Mouse (Mus musculus): ENCODE measurements around the gene Smim4.

Smim4 gene

DNA sequence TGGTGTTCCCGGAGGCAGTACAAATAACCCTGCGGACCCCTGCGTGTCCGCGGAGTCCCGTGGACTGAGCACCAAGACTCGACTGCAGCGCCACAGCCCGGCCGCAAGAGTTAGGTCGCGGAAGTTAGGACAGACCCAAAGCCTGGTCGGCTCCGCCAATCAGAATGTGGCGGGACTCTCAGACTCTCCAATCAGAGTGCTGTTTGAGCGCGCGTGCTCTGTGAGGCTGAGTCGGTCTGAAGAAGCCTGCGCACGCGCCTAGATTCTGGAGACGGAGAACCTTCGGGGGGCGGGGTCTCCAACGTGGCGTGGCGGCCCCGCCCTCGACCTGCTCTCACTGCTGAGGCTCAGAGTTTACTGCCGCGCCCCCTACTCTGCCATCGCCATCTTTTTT is at the start of gene Smim4:
Smim4 (minus strand) TSS at position 131 of the 394 bp plus-strand sequence.
- DNase-seq (ENCODE audit: low spot score) = peak; percentile 99

DNA sequence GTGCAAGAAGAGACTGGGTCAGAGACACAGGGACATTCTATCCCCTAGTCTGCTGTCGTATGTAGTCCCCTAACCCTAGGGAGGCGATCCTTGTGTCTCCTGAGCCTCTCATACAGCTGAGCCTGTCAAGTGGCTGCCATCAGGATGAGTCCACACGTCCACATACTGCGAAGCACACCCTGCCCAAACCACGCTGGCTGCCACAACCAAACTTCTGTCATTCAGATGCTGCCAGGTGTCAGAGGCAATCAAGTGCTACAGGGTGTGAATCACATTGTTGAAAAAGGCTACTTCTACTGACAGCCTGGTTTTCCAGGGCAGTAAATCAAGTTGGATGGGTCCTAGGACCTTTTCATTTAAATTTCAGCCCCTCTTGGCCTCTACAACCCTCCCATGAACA is 49.0 kb upstream of the Smim4 start:
- DNase-seq (ENCODE audit: low spot score) = no peak

DNA sequence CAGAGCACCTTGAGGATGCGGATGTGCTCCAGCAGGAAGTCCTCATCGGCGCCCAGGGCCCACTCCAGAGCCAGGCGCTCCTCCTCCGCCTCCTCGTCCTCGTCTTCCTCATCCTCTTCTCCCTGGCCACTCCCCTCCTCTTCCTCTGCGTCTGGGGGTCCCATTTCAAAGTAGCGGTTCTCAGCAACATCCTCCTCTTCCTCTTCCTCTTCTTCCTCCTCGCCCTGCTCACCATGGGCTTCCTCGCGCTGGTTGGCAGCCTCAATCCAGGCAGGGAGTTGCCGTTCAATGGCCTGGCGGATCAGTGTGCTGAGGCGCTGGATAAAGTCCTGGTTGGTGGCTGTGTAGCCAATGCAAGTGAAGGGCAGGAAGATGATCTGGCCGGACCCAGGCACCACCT is 48.5 kb upstream of the Smim4 start:
- DNase-seq (ENCODE audit: low spot score) = no peak

DNA sequence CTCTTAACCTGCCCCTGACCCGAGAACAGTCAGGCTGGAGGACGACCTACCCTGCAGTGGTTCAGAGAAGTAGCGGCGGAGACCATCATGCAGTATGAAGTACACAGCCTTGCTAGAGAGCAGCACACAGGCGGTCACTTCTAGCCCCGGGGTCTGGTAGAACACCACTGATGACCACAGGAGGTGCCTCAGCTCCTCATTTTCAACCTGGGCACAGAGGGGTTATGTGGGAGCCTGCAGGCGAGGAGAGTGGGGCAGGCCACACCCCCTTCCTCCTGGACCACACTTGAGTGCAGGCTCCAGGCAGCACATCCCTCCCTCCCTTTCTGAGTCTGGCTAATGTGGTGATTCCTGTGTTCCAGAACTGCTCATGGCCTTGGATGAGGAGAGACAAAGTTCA is 44.8 kb upstream of the Smim4 start:
- DNase-seq (ENCODE audit: low spot score) = no peak

DNA sequence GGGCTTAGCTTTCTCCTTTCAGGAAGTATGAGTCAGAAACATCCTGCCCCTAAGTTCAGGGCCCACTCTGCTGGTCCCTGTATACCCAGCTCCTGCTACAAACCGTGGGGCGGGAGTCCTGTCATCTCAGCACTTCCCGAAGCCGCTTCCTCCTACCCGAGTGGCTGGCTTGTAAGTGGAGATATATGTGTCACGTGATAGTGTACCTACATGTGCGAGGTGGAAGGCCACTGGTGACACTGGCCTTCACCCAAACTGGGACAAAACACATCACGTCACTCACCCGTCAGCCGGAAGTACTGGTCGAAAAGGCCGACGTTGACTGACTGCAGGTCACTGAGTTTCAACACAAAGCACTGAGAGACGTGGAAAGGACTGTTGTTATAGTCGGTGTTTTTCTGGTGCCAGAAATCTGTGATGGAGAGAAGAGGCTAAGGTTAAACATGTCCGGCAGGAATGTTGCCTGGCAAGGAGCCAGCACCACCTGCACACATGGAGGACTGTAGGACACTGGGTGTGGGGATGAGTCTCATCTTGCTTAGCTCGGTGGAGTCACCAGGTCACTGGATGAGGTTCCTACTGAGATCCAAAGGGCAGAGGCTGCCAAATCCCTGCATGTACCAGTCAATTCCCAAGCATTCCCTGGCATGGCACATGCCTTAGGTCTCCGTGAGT is 44.2 kb upstream of the Smim4 start:
- no peak for DNase-seq (ENCODE audit: low spot score)

DNA sequence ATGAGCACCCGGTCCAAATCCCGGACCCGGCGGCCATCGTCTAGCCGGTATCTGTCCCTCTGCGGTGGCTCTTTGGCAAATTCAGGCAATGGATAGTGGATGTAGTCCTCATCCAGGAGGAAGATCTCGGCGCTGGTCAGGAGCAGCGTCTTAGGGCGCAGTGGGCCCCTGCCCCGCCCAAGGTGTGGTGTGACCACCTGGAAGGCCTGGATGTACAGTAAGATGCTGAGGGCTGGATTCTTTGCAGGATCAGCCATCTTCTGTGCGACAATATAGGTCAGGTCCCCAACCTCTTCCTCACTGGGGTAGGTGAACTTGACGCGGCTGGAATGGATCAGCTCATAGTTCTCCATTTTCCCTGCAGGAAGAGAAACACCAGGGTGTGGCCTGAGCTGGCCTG is 43.1 kb upstream of the Smim4 start:
- no peak for DNase-seq (ENCODE audit: low spot score)

DNA sequence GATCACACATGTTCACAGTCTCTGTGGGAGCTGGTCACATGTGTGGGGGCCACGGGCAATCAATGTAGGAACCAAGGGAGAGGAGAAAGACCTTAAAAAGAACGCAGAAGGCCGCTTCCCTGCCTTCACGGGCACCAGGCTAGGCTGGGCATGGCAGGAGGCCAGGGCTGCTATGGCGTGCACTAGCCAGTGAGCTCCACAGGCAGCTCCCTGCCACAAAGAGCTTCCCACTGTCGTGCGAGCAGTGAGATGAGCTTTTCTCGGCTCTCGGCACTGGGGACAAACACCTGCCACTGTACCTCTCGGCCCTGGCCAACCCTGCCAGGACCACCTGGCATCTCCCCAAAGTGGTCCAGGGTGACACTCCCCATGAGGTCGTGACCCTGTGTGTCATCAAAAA is 42.6 kb upstream of the Smim4 start:
- no peak for DNase-seq (ENCODE audit: low spot score)

DNA sequence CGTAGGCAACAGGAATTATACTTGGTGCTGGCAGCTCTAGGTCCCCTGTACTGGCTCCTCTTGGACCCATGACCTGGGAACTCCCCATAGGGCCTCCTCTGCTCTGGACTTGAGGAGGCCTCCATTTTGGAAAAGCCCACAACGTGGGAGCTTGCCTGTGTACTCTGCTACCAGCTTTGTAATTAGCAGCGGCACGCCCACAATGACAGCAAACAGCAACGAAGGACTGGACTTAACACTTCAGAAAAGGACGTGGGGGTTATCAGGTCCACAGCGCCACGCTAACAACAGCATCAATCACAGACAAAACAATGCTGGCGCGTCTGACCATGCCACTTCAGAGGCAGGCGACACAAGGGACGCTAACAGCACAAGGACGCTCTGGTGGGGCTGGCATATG is 42.2 kb upstream of the Smim4 start:
- DNase-seq (ENCODE audit: low spot score) = no peak

DNA sequence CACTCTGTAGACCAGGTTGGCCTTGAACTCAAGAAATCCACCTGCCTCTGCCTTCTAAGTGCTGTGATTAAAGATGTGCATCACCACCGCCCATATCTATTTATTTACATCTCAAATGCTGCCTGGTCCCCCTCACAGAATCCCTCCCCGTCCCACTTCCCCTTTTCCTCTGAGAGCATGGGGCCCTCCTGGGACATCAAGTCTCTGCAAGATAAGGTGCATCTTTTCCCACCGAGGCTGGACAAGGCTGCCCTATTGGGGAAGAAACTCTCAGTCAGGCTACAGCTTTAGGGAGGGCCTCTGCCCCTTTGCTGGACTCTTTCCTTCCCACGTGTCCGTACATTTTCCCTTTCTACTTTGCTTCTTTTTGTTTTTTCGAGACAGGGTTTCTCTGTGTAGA is 40.8 kb upstream of the Smim4 start:
- DNase-seq (ENCODE audit: low spot score) = no peak

DNA sequence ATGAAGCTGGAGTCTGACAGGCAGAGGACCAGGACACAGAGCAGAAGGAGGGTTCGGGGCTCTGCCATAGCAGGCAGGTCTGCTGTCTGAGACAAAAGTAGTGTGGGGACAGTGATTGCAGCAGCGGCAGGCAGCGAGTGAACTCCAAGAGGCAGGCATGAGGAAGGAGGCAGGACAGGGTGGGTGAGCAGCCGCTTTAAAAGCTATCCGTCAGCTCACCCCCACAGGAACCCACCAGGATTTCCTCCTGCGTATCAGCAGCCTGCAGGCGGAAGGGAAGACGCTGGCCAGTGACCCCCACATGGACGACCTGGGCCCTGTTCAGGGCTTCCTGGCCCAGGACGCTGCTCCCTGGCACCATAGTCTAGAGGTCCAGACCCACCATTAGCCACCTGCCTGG is 39.7 kb upstream of the Smim4 start, which contains the start of gene Stab1:
Stab1 (minus strand) TSS at position 217 of the 400 bp plus-strand sequence.
- DNase-seq (ENCODE audit: low spot score) = no peak

DNA sequence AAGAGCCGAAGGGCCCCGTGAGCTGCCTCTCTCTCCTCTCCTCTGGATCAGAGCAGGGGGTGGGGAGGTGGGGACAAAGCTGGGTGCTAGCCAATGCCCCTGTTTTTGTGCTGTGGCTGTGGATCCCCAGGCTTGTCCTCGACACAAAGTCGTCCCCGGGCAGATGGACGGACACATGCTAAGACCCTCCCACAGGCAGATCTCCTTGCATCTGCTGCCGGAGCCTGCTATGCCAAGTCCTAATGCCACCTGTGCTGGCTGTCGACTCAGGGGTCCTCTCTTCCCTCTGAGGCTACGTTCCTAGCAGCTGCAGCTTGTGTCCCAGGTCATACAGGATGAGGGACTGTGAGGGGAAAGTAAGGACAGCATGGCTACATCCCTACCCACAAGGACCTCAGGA is 38.1 kb upstream of the Smim4 start:
- no peak for DNase-seq (ENCODE audit: low spot score)

DNA sequence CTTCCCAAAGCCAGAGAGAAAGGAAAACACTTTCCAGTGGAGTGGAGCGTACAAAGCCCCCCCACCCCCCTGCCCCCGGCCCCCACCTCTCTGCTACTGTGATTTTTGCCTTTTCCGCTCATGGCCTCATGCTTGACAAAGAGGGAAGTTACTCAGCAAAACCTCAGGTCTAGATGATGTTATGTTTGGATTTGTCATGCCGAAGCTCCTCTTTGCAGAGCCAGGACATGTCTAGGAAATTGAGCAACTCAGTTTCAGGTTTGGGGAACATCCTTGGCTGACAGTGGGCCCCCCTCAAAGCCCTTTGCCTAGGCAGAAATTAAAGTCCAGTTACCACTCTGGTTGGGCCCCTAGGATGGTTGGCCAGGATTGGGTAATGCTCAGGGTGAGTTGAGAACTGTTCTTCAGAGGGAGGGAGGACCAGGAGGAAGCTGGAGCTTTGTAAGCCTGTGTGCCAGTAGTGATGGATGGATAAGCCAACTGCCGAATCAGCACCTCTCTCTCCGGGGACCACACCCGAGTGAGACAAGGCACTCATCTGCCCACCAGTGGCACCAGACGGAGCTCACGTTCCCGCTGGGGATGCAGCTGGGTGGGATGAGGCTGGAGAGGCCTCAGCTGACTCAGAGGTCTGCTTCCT is 37.4 kb upstream of the Smim4 start:
- peak; percentile 10 for DNase-seq (ENCODE audit: low spot score)

DNA sequence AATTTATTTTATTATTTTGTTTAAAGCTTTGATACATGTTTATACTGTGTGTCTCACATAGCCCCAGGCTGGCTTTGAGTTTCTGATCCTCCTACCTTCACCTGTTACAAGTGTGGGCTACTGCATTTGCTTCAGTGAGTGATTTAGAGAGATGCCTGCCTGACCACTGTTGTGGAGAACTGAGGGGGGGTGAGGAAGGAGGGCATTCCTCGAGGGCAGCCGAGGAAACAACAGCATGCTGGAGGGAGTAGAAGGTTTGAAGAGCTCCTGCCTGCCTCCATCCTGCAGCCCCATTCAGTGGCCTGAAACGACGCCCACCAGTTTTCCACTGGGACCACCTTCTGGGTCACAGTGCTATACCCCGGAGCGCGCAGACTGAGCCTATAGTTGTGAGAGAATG is 36.7 kb upstream of the Smim4 start:
- no peak for DNase-seq (ENCODE audit: low spot score)

DNA sequence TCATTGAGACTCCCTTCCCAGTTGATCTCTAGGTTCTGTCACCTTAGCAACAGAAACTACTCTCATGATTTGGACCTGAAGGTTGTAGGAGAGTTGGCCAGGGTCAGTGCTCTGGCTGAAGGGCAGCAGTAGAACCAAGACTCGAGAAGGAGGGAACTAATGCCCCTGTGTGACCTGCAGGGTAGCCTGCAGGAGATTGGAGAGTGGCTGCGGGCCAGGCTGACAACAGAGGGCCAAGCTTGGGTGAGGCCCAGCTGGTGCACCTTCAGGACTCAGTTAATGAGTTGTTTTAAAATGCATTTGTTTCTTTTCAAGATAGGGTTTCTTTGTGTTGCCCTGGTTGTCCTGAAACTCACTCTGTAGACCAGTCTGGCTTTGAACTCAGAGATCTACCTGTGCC is 36.3 kb upstream of the Smim4 start:
- DNase-seq (ENCODE audit: low spot score) = no peak

DNA sequence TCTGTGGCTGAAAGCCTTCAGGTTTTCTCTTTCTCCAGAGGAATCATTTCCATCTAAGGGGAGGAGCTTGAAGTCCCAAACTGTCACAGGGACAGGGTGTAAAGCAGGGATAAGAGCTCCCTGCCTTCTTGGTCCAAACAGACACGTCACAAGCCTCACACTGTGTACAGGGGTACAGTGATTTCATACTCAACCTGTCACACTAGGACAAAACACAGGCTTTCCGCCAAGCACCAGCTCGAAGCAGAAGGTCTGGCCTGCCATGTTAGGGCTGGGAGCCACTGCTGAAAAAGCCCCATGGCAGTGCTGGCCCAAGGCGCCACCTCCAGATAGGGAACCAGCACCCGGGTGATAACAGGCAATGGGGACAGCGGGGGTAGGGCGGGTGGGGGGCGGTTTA is 35.3 kb upstream of the Smim4 start:
- no peak for DNase-seq (ENCODE audit: low spot score)

DNA sequence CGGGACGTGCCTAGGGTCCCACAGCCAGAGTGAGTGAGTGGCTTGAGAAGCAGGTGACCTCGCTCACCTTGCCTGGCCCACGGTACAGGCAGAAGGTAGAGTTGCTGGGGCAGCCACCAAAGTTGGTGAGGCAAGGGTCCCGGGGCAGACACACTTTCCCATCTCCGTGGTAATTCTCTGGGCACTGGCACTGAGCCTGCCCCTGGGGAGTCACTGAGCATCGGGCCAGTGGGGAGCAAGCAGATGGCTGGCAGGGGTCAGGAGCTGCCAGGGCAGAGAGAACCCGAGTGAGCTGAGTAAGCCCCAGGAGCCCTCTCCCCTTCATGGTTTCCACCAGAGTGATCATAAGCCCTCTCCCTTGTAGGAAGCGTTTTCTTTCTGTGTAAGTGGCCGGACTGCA is 32.9 kb upstream of the Smim4 start:
- no peak for DNase-seq (ENCODE audit: low spot score)

DNA sequence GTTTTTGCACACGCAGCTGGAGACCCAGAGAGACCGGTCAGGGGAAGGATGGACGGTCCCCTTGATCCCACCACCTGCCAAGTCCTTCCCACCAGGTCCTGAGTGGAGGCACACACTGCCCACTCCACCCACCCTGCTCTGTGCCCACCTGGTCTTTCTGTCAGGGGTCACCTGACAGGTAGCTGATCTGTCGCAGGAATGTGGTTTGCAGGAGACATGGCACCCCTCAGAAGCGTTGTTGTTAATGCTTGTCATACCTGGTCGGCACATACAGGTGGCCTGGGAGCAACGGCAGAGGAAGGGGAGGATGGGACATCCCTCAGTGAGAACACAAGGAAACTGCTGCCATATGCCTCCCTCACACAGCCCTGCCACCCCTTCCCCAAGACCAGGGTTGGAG is 32.4 kb upstream of the Smim4 start:
- DNase-seq (ENCODE audit: low spot score) = no peak

DNA sequence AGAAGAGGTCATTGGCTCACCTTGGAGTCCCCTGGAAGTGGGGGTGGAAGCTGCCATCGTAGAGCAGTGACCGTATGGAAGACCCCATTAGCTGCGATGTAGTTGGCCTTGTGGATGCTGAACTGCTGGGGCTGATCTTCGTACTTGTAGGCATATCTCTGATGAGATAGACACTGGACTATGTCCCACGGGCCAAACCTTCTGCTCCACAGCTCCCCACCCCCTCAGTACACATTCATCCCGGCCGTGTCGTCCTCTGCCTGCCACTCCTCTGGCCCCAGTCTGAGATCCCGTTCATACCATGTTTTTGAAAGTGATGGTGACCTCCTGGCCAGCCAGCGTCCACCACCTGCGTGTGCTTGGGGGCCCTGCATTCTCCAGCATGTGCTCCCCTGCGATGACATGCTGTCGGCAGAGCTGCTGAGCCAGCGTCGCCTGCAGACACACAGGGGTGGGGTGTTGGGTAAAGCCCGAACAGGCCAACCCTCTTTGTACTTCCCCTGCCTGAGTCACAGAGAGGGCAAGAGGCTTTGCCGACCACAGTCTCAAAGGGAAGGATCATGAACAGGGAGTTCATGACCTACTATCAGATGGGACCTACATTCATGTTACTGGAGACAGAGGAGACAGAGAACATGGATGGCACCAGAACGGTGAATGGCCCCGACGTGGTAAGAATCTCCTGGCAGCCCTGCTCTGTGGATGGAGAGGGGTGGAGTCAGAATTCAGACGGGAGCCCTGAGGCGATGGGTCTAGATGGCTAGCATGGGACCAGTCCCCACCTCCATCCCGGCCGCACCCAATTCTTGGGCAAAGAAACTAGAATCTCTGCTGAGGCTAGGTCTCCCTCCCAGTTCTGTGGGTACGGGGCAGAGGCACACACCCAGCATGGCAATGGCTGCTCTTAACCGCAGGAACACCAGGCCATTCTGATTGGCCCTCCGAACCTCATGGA is 31.7 kb upstream of the Smim4 start:
- DNase-seq (ENCODE audit: low spot score) = no peak

DNA sequence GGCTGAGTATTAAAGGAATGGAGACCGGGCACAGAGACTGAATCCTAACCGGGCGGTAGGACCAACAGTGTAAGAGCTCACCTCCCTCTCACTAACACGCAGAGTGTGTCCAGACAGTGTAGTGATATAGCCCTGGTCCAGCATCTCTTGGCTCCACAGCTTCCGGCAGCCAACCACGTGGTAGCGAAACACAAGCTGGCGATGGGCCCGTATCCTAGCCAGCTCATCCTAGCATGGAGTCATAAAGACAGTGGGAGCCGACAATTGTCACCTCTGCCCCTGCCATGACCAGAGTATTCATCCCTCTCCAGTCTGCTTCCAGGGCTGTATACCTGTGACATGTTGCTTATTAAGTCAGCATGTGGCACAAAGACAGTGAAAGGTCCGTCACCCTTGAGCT is 16.9 kb upstream of the Smim4 start:
- DNase-seq (ENCODE audit: low spot score) = no peak

DNA sequence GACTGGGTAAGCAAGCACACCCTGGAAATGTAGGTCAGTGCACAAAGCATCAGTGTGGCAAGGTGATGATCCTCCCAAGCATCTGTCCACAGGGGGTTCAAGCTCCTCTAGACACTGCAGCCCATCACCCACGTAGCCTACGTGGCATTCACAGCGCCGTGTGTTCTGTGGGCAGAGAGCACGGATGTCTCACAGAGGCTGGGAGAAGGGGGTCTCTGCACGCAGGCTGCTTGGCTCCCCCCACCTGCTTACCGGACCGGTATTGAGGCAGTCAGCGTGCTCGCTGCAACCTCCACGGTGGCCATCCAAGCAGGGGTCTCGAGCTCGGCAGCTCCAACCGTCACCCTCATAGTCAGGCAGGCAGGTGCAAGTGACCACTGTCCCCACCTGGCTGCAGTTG is 12.3 kb upstream of the Smim4 start:
- DNase-seq (ENCODE audit: low spot score) = no peak

DNA sequence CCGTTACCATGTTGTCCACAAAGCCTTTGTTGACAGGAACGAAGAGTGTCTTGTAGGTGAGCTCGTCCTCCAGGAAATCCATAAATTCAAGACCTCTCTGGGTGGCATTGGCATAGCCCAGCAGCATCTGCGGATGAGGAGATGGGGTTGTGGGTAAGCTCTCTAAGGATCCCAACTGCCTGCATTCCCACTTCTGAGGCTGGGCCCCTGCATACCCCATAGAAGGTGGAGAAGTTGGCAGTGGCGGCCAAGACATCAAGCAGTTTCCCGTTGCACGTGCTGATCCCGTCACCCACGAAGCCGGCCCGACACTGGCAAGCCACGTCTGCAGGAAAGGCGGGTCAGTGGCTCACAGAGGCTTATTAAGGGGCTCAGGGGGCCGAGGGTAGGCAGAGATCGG is 11.4 kb upstream of the Smim4 start:
- DNase-seq (ENCODE audit: low spot score) = no peak

DNA sequence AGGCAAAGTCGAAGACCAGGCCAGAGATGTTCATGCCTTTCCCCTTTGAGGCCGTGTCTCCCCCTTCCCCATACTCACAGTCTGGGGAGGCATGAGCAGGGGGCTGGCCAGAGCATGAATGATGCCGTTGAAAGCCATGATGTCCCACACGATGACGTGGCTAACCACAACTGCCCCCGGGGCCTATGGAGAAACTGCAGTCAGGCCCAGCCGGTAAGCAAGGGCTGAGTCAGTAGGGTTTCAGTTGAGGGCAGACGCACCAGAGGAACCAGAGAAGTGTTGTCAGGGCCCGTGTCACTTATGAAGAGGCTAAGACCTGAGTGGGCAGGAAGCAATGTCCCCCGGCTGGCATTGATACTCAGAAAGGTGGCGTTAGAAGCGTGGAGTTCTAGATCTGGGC is 10.9 kb upstream of the Smim4 start:
- DNase-seq (ENCODE audit: low spot score) = no peak

DNA sequence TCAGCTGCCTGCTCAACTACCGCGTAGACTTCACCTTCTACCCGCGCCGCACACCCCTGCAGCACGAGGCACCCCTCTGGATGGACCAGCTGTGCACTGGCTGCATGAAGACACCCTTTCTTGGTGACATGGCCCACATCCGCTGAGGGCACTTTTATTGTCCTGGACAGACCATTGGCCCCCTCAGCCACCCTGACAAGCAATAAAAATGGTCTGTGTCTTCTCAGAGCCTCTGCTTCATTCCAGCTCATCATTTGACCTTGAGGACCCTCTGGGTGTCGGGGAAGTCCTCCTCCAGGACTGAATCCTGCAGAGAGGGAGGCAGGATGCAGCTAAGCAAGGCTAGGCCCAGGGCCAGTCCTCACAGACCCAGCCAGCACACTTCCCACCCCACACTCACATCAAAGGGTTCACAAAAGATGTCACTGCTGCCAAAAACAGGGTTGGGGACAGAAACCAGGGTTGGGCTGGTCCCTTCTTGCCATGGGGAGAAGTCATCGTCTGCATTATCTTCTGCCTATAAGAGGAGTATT is 10.2 kb upstream of the Smim4 start:
- DNase-seq (ENCODE audit: low spot score) = no peak
